Comparison of ENCODE assay signal across 8 mouse cellular contexts in the genomic region with DNA sequence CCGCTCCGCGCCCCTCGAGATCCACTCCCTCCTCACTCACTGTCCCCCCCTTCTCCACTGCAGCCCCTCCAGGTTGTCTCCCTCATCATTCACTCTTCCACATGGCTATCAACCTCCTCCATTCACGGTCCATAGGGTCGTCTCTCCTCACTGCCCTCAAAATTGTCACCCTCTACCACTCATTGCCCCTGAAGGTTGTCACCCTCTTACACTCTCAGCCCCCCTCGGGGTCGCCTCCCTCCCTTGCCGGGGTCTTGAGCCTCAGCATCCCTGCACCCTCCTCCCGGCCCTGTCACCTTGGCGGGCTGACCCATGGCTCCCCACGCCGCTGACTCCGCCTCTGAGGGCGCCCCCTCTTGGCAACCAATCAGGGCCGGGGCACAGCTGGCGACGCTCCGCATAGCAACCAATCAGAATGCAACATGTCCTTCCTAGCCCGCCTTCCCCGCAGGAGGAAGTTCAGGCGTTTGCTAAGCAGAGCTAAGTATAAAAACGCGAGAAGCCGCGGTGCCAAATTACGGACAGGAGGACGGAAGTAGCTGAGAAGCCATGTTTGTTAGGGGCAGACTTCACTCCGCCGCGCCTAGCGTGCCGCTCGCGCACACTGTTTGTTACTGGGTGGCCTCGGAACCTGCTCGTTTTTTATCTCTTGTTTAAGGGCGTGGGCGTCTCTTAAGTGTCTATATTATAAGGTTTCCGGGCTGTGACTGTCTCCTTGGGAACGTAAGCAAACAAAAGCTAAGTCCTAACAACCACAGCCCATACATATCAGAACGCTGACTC. TPM values are rescaled to one million over a fixed set of nuclear protein-coding genes. Genes with fewer than 3 reads are reported as not detected.
DNase-seq lines count a peak whose midpoint lies in the region; ATAC-seq and TF ChIP-seq lines count a peak whose summit lies in the region.

Gene Lyrm7 (minus strand): TSS at position 661 of the 783 bp plus-strand sequence.

- H3K4me1 ChIP-seq in hindbrain, postnatal 0 days (ENCODE audit: insufficient read depth, low read length) = no peaks in the 10 kb centered on the region; the same call in 1 of the 2 replicates

- DNase-seq in ZHBTc4 (ENCODE audit: low read depth, low spot score) = peak; percentile 99
- DNase-seq in gastrocnemius, adult 2 months = peak; percentile 98
- peak; percentile 99 for DNase-seq in hindbrain, postnatal 0 days (ENCODE audit: low spot score)
- peak; percentile 96 to 97 for DNase-seq in left cerebral cortex, adult 2 months (ENCODE audit: extremely low spot score in 1 of 2, low spot score in 2 of 2)
- peak; percentile 96 to 97 for DNase-seq in right cerebral cortex, adult 2 months (ENCODE audit: low spot score in 2 of 2)
- DNase-seq in urinary bladder, postnatal 14 days (ENCODE audit: low spot score) = peak; percentile 97

- H3K9ac ChIP-seq in hindbrain, postnatal 0 days (replicated peaks; ENCODE audit: low read length) = peak within 1 kb of the TSS; percentile 70

- H3K4me2 ChIP-seq in hindbrain, postnatal 0 days (ENCODE audit: low read depth, low read length) = peak within 1 kb of the TSS; percentile 90

- H3K27me3 ChIP-seq in hindbrain, postnatal 0 days (ENCODE audit: insufficient read depth, low read length) = no peaks in the 10 kb centered on the region

- WGBS in hindbrain, postnatal 0 days = under 1% methylated on average over 42 of the region's 42 CpGs

- peak; percentile 0; the same call in 1 of the 2 replicates for TF ChIP-seq CTCF in gastrocnemius, adult 2 months (IDR thresholded peaks at IDR 0.05)
- TF ChIP-seq CTCF in hindbrain, postnatal 0 days (IDR thresholded peaks at IDR 0.05; ENCODE audit: low read depth) = peak; percentile 47
- TF ChIP-seq CTCF in left cerebral cortex, adult 2 months (IDR thresholded peaks at IDR 0.05) = peak; percentile 18

- no peaks in the 10 kb centered on the region for H3K36me3 ChIP-seq in hindbrain, postnatal 0 days (ENCODE audit: insufficient read depth, low read length)

- peak within 1 kb of the TSS; percentile 82 for H3K4me3 ChIP-seq in gastrocnemius, adult 2 months
- H3K4me3 ChIP-seq in hindbrain, postnatal 0 days (ENCODE audit: low read length) = peak within 1 kb of the TSS; percentile 57
- H3K4me3 ChIP-seq in left cerebral cortex, adult 2 months = peak within 1 kb of the TSS; percentile 64

- peak; percentile 96 for ATAC-seq in common myeloid progenitor, adult 5-6 weeks (replicated peaks; ENCODE audit: low read depth, poor library complexity, severe bottlenecking)
- ATAC-seq in hindbrain, postnatal 0 days = peak; percentile 99
- peak; percentile 99 for ATAC-seq in megakaryocyte, adult 5-6 weeks (ENCODE audit: poor library complexity, severe bottlenecking)

- intact Hi-C loops in gastrocnemius, adult 2 months (cut with DNase I) = loop anchor here (2.0 kb wide), 1 partner anchor 74 kb away; the partner anchor contains the start of gene Cdc42se2
- intact Hi-C loops in left cerebral cortex, adult 2 months (cut with DNase I) = loop anchor here (1.0 to 10.0 kb wide), 3 partner anchors 74 to 336 kb away; partner anchors contain the start of genes Cdc42se2 and Rapgef6

- H3K9me3 ChIP-seq in hindbrain, postnatal 0 days (ENCODE audit: low read length) = no peaks in the 10 kb centered on the region

- peak within 1 kb of the TSS; percentile 96 for H3K27ac ChIP-seq in gastrocnemius, adult 2 months
- H3K27ac ChIP-seq in hindbrain, postnatal 0 days = peak within 1 kb of the TSS; percentile 91
- H3K27ac ChIP-seq in left cerebral cortex, adult 2 months = peak within 1 kb of the TSS; percentile 95

RNA-seq across cellular contexts. Expression of gene Lyrm7, which starts in this region (rescaled TPM):
- 0.63 and 16.5 TPM in 2 replicates for total RNA-seq in common myeloid progenitor, adult 5-6 weeks (2017)
- 10 to 100 TPM; 18.7 to 30.6 TPM for total RNA-seq in gastrocnemius, adult 2 months (2021)
- total RNA-seq in hindbrain, postnatal 0 days (2014; rRNA removed) = 2.6 and 3.1 TPM in 2 replicates
- polyA plus RNA-seq in hindbrain, postnatal 0 days (2015; fragmentation: Nextera tagmentation; extraction: Ambion mirVana) = 5.1 and 5.7 TPM in 2 replicates
- total RNA-seq in left cerebral cortex, adult 2 months (2021) = 10 to 100 TPM; 25.8 to 27.2 TPM
- total RNA-seq in megakaryocyte, adult 5-6 weeks (2015) = 0.85 and 6.1 TPM in 2 replicates
- total RNA-seq in megakaryocyte, adult 5-6 weeks (2017) = 5.3 and 14.8 TPM in 2 replicates

Comparison
In these comparisons a context has a peak if more than half of its experiments do, and no peak if none do; other contexts are left out.
1. Peak in every context shown above with its lines: DNase-seq, ATAC-seq, H3K4me3 ChIP-seq and H3K27ac ChIP-seq.